Mouse (Mus musculus) megakaryocyte, embryonic 14.5 days (primary cell): Measurements from ENCODE around the gene Phc1.

Source experiments
- FLI1 ChIP-seq: IDR thresholded peaks from 2 replicates; pipeline ENCODE4 v1.6.1; 2012; ENCODE audit warnings: low read length, inconsistent platforms, mixed read lengths
- GATA1 ChIP-seq: IDR thresholded peaks from 3 replicates; pipeline ENCODE4 v1.6.1; 2012; ENCODE audit warnings: mixed read lengths, low read length, inconsistent platforms, borderline replicate concordance

GRCm38 (mm10) chr6:122297279-122298222 lies 42.8 kb downstream of the Phc1 start:
- no peak for TF ChIP-seq GATA1
- TF ChIP-seq FLI1 = no peak
